Mouse (Mus musculus): ENCODE measurements around the gene Gmpr. TPM values are rescaled to one million over a fixed set of nuclear protein-coding genes. Genes with fewer than 3 reads are reported as not detected.

Gmpr gene
- polyA plus RNA-seq, 1 experiment, result 7.6 TPM

- Histone ChIP-seq H3K9me3 (replicated peaks; ENCODE audit: control insufficient read depth, insufficient read depth, low read length, poor library complexity, severe bottlenecking) (no peaks in the 10 kb centered on the region), H3K9ac (ENCODE audit: low read depth, poor library complexity, severe bottlenecking) (no peak overlapping the region), H3K4me1 (ENCODE audit: control insufficient read depth, insufficient read depth, low read length) (no peaks in the 10 kb centered on the region), H3K4me3 (ENCODE audit: low read depth, low read length) (no peak overlapping the region), H3K27me3 (ENCODE audit: control insufficient read depth, insufficient read depth, low read length, poor library complexity, severe bottlenecking) (no peaks in the 10 kb centered on the region), H3K36me3 (ENCODE audit: control insufficient read depth, insufficient read depth, low read length, poor library complexity, severe bottlenecking) (no peaks in the 10 kb centered on the region), H3K27ac (ENCODE audit: insufficient read depth, low read length) (no peak overlapping the region)
- TF ChIP-seq CTCF (IDR thresholded peaks at IDR 0.05; ENCODE audit: low read depth, low read length), result no peak
- TF ChIP-seq POLR2A (IDR thresholded peaks at IDR 0.05; ENCODE audit: insufficient read depth, low read length), result no peak
These were observed 19.0 kb downstream of the Gmpr start for GRCm38 (mm10) chr13:45526230-45526629.

- H3K9ac ChIP-seq (ENCODE audit: low read depth, poor library complexity, severe bottlenecking), result no peak overlapping the region
- H3K27ac ChIP-seq (ENCODE audit: insufficient read depth, low read length), result no peak overlapping the region
- no peaks in the 10 kb centered on the region for H3K9me3 ChIP-seq (replicated peaks; ENCODE audit: control insufficient read depth, insufficient read depth, low read length, poor library complexity, severe bottlenecking)
- H3K4me1 ChIP-seq (ENCODE audit: control insufficient read depth, insufficient read depth, low read length), result no peaks in the 10 kb centered on the region
- H3K36me3 ChIP-seq (ENCODE audit: control insufficient read depth, insufficient read depth, low read length, poor library complexity, severe bottlenecking), result no peaks in the 10 kb centered on the region
- TF ChIP-seq EP300 (IDR thresholded peaks at IDR 0.05; ENCODE audit: insufficient read depth, low read depth, low read length) (no peak), POLR2A (IDR thresholded peaks at IDR 0.05; ENCODE audit: insufficient read depth, low read length) (no peak), CTCF (IDR thresholded peaks at IDR 0.05; ENCODE audit: low read depth, low read length) (no peak)
- no peaks in the 10 kb centered on the region for H3K27me3 ChIP-seq (ENCODE audit: control insufficient read depth, insufficient read depth, low read length, poor library complexity, severe bottlenecking)
- no peak overlapping the region for H3K4me3 ChIP-seq (ENCODE audit: low read depth, low read length)
These were observed 20.2 kb downstream of the Gmpr start for GRCm38 (mm10) chr13:45527232-45527964.

DNA sequence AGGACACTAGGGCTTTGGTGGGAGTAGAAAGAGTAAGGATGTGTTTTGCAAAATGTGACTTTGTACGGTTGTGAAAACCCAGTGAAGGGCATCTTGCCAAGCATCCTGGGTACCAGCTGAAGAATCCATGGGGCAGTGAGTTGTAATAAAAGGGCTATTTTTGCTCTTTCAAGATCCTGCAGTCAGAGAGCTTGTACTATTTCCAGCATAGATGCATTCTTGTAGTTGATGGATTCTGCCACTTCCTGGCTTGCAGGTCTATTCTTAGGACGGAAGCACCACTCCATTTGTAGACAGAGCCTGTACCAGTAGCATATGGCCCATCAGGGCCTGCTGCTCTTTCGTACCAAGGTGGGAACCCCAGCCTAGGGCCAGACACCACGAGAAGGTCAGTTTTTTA is 21.5 kb downstream of the Gmpr start:
- H3K9ac ChIP-seq (ENCODE audit: low read depth, poor library complexity, severe bottlenecking), result no peak overlapping the region
- no peaks in the 10 kb centered on the region for H3K27me3 ChIP-seq (ENCODE audit: control insufficient read depth, insufficient read depth, low read length, poor library complexity, severe bottlenecking)
- no peak overlapping the region for H3K27ac ChIP-seq (ENCODE audit: insufficient read depth, low read length)
- TF ChIP-seq POLR2A (IDR thresholded peaks at IDR 0.05; ENCODE audit: insufficient read depth, low read length) (no peak), EP300 (IDR thresholded peaks at IDR 0.05; ENCODE audit: insufficient read depth, low read depth, low read length) (no peak), CTCF (IDR thresholded peaks at IDR 0.05; ENCODE audit: low read depth, low read length) (no peak)
- H3K4me1 ChIP-seq (ENCODE audit: control insufficient read depth, insufficient read depth, low read length), result no peaks in the 10 kb centered on the region
- no peaks in the 10 kb centered on the region for H3K9me3 ChIP-seq (replicated peaks; ENCODE audit: control insufficient read depth, insufficient read depth, low read length, poor library complexity, severe bottlenecking)
- no peak overlapping the region for H3K4me3 ChIP-seq (ENCODE audit: low read depth, low read length)
- H3K36me3 ChIP-seq (ENCODE audit: control insufficient read depth, insufficient read depth, low read length, poor library complexity, severe bottlenecking), result no peaks in the 10 kb centered on the region

GRCm38 (mm10) chr13:45530754-45531153 is 23.5 kb downstream of the Gmpr start:
- Histone ChIP-seq H3K4me3 (ENCODE audit: low read depth, low read length) (no peak overlapping the region), H3K27ac (ENCODE audit: insufficient read depth, low read length) (no peak overlapping the region), H3K27me3 (ENCODE audit: control insufficient read depth, insufficient read depth, low read length, poor library complexity, severe bottlenecking) (no peaks in the 10 kb centered on the region), H3K9ac (ENCODE audit: low read depth, poor library complexity, severe bottlenecking) (no peak overlapping the region), H3K9me3 (replicated peaks; ENCODE audit: control insufficient read depth, insufficient read depth, low read length, poor library complexity, severe bottlenecking) (no peaks in the 10 kb centered on the region), H3K36me3 (ENCODE audit: control insufficient read depth, insufficient read depth, low read length, poor library complexity, severe bottlenecking) (no peaks in the 10 kb centered on the region), H3K4me1 (ENCODE audit: control insufficient read depth, insufficient read depth, low read length) (no peaks in the 10 kb centered on the region)
- TF ChIP-seq POLR2A (IDR thresholded peaks at IDR 0.05; ENCODE audit: insufficient read depth, low read length), result no peak
- no peak for TF ChIP-seq EP300 (IDR thresholded peaks at IDR 0.05; ENCODE audit: insufficient read depth, low read depth, low read length)
- no peak for TF ChIP-seq CTCF (IDR thresholded peaks at IDR 0.05; ENCODE audit: low read depth, low read length)

- Histone ChIP-seq H3K27me3 (ENCODE audit: control insufficient read depth, insufficient read depth, low read length, poor library complexity, severe bottlenecking) (no peaks in the 10 kb centered on the region), H3K9me3 (replicated peaks; ENCODE audit: control insufficient read depth, insufficient read depth, low read length, poor library complexity, severe bottlenecking) (no peaks in the 10 kb centered on the region), H3K4me3 (ENCODE audit: low read depth, low read length) (no peak overlapping the region), H3K4me1 (ENCODE audit: control insufficient read depth, insufficient read depth, low read length) (no peaks in the 10 kb centered on the region), H3K9ac (ENCODE audit: low read depth, poor library complexity, severe bottlenecking) (no peak overlapping the region), H3K27ac (ENCODE audit: insufficient read depth, low read length) (no peak overlapping the region), H3K36me3 (ENCODE audit: control insufficient read depth, insufficient read depth, low read length, poor library complexity, severe bottlenecking) (no peaks in the 10 kb centered on the region)
- TF ChIP-seq EP300 (IDR thresholded peaks at IDR 0.05; ENCODE audit: insufficient read depth, low read depth, low read length) (no peak), CTCF (IDR thresholded peaks at IDR 0.05; ENCODE audit: low read depth, low read length) (no peak), POLR2A (IDR thresholded peaks at IDR 0.05; ENCODE audit: insufficient read depth, low read length) (no peak)
These were observed 28.6 kb downstream of the Gmpr start for GRCm38 (mm10) chr13:45535731-45536453.

DNA sequence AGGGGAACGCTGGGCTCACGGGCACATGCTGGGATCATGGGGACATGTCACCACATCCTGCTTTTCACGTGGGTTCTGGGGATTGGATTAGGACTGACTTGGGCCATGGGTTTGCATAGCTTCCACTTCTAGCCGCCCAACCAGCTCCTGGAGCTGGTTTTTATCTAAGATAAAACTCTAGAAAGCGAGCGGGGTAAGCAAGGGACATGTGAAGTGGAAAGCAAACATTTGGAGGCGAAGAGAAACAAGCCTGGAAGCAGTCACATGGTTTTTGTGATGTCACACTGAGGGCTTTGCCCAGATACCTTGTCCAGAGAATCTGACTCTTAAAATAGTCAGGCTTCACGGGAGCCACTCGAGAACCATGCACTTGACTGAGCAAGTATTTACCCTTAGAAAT is 29.9 kb downstream of the Gmpr start:
- no peaks in the 10 kb centered on the region for H3K9me3 ChIP-seq (replicated peaks; ENCODE audit: control insufficient read depth, insufficient read depth, low read length, poor library complexity, severe bottlenecking)
- H3K4me1 ChIP-seq (ENCODE audit: control insufficient read depth, insufficient read depth, low read length), result no peaks in the 10 kb centered on the region
- H3K4me3 ChIP-seq (ENCODE audit: low read depth, low read length), result no peak overlapping the region
- no peaks in the 10 kb centered on the region for H3K27me3 ChIP-seq (ENCODE audit: control insufficient read depth, insufficient read depth, low read length, poor library complexity, severe bottlenecking)
- H3K27ac ChIP-seq (ENCODE audit: insufficient read depth, low read length), result no peak overlapping the region
- H3K9ac ChIP-seq (ENCODE audit: low read depth, poor library complexity, severe bottlenecking), result no peak overlapping the region
- H3K36me3 ChIP-seq (ENCODE audit: control insufficient read depth, insufficient read depth, low read length, poor library complexity, severe bottlenecking), result no peaks in the 10 kb centered on the region
- TF ChIP-seq CTCF (IDR thresholded peaks at IDR 0.05; ENCODE audit: low read depth, low read length) (no peak), POLR2A (IDR thresholded peaks at IDR 0.05; ENCODE audit: insufficient read depth, low read length) (no peak), EP300 (IDR thresholded peaks at IDR 0.05; ENCODE audit: insufficient read depth, low read depth, low read length) (no peak)
